Mouse (Mus musculus) CH12.LX (cell line): Measurements from ENCODE around the gene Eml1.

Source experiments
- CTCF ChIP-seq, 2 experiments: IDR thresholded peaks in 1 of 2; conservative IDR thresholded peaks in 1 of 2; 2 replicates each; pipeline ENCODE4 v1.5.1; 2011 to 2012; ENCODE audit warnings: low read depth in 2 of 2, low read length in 2 of 2, improper control_type of control experiment in 1 of 2, inconsistent platforms in 1 of 2, mild to moderate bottlenecking in 1 of 2, moderate library complexity in 1 of 2
- E2F4 ChIP-seq: IDR thresholded peaks from 2 replicates; pipeline ENCODE4 v1.6.1; 2011; ENCODE audit warnings: low read depth, low read length, improper control_type of control experiment; ENCODE audit not compliant: insufficient replicate concordance
- HCFC1 ChIP-seq: IDR thresholded peaks from 2 replicates; pipeline ENCODE4 v1.6.1; 2012; ENCODE audit warnings: low read depth, mild to moderate bottlenecking, inconsistent platforms, low read length, improper control_type of control experiment
- IRF4 ChIP-seq: IDR thresholded peaks from 2 replicates; pipeline ENCODE4 v1.6.1; 2014; ENCODE audit warnings: low read depth, mild to moderate bottlenecking, inconsistent platforms, low read length, improper control_type of control experiment
- JUN ChIP-seq: IDR thresholded peaks from 2 replicates; pipeline ENCODE4 v1.6.1; 2011; ENCODE audit warnings: low read depth, mild to moderate bottlenecking, low read length, improper control_type of control experiment, moderate library complexity; ENCODE audit not compliant: insufficient read depth
- MEF2A ChIP-seq: IDR thresholded peaks from 2 replicates; pipeline ENCODE4 v1.6.1; 2014; ENCODE audit warnings: low read depth, mild to moderate bottlenecking, inconsistent platforms, low read length, improper control_type of control experiment, borderline replicate concordance
- NRF1 ChIP-seq: IDR thresholded peaks from 2 replicates; pipeline ENCODE4 v1.6.1; 2014; ENCODE audit warnings: low read depth, mild to moderate bottlenecking, inconsistent platforms, low read length, improper control_type of control experiment, moderate library complexity
- POLR2A ChIP-seq: IDR thresholded peaks from 2 replicates; pipeline ENCODE4 v1.6.1; 2011; ENCODE audit warnings: low read depth, mild to moderate bottlenecking, improper control_type of control experiment, low read length
- SMC3 ChIP-seq: IDR thresholded peaks from 2 replicates; pipeline ENCODE4 v1.6.1; 2011; ENCODE audit warnings: low read depth, low read length, improper control_type of control experiment
- TCF12 ChIP-seq: IDR thresholded peaks from 2 replicates; pipeline ENCODE4 v1.6.1; 2014; ENCODE audit warnings: low read depth, mild to moderate bottlenecking, inconsistent platforms, low read length, improper control_type of control experiment
- UBTF ChIP-seq: IDR thresholded peaks from 2 replicates; pipeline ENCODE4 v1.6.1; 2012; ENCODE audit warnings: low read depth, mild to moderate bottlenecking, inconsistent platforms, low read length, improper control_type of control experiment, moderate library complexity

DNA sequence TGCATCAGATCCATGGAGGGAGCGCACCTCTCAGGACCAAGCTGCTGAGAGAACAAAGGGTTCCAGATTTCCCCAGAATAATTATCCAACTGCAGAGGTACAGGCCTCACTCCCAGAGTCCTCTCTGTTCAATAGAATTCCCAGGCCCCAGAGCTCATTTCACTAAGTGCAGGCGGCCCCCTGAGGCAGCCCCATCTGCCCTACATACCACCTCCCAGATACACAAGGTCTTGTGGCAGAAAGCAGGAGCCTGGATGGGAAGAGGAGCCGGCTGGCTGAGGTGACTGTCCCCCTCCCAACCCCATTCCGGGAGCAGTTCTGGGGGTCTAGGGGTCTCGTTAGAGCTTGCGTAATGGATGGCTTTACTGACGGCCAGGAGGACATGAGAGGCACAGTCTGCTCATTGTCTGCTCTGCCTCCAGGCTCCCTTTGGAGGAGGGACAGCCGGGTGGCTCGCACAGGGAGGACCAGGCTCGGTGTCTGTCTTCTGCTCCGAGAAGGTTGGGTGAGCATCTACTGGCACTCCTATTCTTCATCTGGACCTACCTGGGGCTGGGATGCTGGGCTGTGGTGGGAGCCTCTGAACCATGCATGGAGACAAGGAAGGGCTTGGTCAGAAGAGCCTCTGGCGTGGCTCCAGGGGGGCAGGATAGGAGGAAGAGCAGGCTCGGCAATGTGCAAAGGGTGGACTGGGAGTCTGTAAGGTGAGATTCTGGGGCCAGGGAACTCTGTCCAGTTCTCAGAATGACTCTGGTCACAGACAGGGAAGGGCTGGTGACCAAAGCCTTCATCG lies 39.9 kb downstream of the Eml1 start:
- TF ChIP-seq CTCF (conservative IDR thresholded peaks at IDR 0.05 in 1 of 2, IDR thresholded peaks at IDR 0.05 in 1 of 2; ENCODE audit: low read depth in 2 of 2, low read length in 2 of 2) (no peak), IRF4 (no peak), HCFC1 (no peak), MEF2A (no peak), NRF1 (no peak), POLR2A (no peak), E2F4 (no peak), SMC3 (no peak), TCF12 (no peak), JUN (no peak), UBTF (no peak)
